Mouse (Mus musculus): ENCODE measurements around the gene St7.

DNA sequence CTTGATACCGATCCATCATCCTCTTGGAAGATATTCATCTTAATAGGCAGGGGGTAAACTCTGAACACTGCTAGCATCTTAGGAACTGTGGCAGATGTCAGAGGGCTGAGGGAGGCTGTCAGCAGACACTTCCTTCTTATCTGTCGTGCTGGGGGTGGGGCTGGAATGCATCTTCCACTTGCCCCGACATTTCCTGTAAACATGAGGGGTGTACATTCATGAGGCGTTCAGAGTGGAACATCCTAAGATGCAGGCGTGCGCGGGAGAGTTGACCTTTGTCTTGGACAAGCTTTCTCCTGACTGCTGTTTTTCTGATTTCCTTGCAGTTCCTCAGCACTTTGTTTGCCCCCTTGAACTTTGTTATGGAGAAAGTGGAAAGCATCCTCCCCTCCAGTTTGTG lies 249.6 kb downstream of the St7 start:
- no peak for TF ChIP-seq CTCF (IDR thresholded peaks at IDR 0.05; ENCODE audit: borderline replicate concordance, control insufficient read depth, extremely low read depth, insufficient read depth, low read length, poor library complexity)
- TF ChIP-seq POLR2A (IDR thresholded peaks at IDR 0.05; ENCODE audit: control insufficient read depth, extremely low read depth, insufficient read depth, low read length, poor library complexity) = no peak
